Mouse (Mus musculus): ENCODE measurements at regions not wholly inside any gene's neighbourhood (a gene's known extent, or its start where the extent isn't known, plus 50 kb on each side); places are given as distances from the start of the nearest gene placed in this dataset.

- TF ChIP-seq ETS1 (IDR thresholded peaks at IDR 0.05; ENCODE audit: low read depth, low read length), result no peak
- no peak for TF ChIP-seq GABPA (IDR thresholded peaks at IDR 0.05; ENCODE audit: low read depth, low read length)
- TF ChIP-seq EP300 (IDR thresholded peaks at IDR 0.05; ENCODE audit: low read depth in 1 of 2, low read length in 2 of 2), result no peak
- TF ChIP-seq POLR2A (IDR thresholded peaks at IDR 0.05; ENCODE audit: control insufficient read depth in 1 of 2, insufficient read depth in 1 of 2, low read depth in 1 of 2, low read length in 2 of 2, poor library complexity in 1 of 2), result no peak
- TF ChIP-seq TAL1 (IDR thresholded peaks at IDR 0.05; ENCODE audit: low read length), result no peak
- no peak for TF ChIP-seq CTCF (IDR thresholded peaks at IDR 0.05 in 2 of 3, conservative IDR thresholded peaks at IDR 0.05 in 1 of 3; ENCODE audit: control insufficient read depth in 1 of 3, insufficient read depth in 1 of 3, low read depth in 2 of 3, low read length in 3 of 3, poor library complexity in 1 of 3, severe bottlenecking in 1 of 3)
Measured at GRCm38 (mm10) chr4:71454811-71455210, 303.0 kb downstream of the Gm11232 start.

Data from MEL (cell line).